Mouse (Mus musculus) lung, postnatal 0 days (tissue): ENCODE data around the gene Fem1b.
A peak's percentile ranks its signal among the peaks of the same experiment; 100 is the strongest.

Source experiments
- CTCF ChIP-seq: IDR thresholded peaks from 2 replicates; pipeline ENCODE4 v1.5.1; 2016; ENCODE audit warnings: antibody characterized with exemption, mild to moderate bottlenecking
- EP300 ChIP-seq: IDR thresholded peaks from 2 replicates; pipeline ENCODE4 v1.6.1; 2016; ENCODE audit warnings: antibody characterized with exemption, mild to moderate bottlenecking, control low read depth

DNA sequence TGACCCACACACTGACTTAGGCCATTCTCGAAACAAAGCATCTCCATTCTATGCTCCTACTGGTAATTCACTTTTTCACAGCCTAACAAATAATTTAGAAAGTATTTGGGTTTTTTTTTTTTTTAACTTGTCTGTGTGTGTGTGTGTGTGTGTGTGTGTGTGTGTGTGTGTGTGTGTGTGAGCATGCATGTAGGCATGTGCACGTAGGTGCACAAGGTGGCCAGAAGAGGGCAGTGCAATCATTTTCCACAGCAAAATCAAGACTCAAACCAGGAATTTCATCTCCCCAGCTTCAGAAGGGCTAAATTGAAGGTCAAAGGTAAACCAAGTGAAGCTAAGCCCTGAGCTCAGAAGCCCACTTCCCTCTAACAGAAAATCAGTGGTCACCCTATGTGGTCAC is 27.5 kb downstream of the Fem1b start:
- peak; percentile 44 for TF ChIP-seq CTCF
- no peak for TF ChIP-seq EP300
